ENCODE assay signal across 11 mouse cellular contexts in the genomic region with DNA sequence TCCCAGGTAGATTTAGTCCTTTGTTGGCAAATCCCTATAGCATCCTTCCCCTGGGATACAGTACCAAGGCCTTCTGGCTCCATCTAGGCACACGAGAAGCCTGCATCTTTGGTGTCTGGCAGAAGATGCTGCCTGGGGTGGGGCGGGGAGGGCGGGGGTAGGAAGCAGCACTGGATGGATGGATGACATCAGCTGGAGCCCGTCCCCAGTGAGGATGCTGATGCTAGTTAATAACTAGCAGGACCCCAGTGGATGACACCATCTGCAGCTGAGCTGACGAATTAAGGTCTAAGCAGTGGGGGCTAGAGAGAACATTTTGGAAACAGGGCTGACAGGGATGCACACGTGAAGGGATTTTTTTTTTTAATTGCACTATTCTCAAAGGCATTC.
A peak's percentile ranks its signal among the peaks of the same experiment; 100 is the strongest.
DNase-seq lines count a peak whose midpoint lies in the region; ATAC-seq lines count a peak whose summit lies in the region.
"Had no signal": no experiment of that assay in that cellular context is flagged by ENCODE, and none has a peak within 500 bp of the region (broad histone marks: within the 10 kb centered on the region; RNA-seq: fewer than 3 reads in every experiment).

No protein-coding gene starts in this region.

- peaks cover 70% of the 10 kb centered on the region for H3K4me1 ChIP-seq in heart, embryonic 15.5 days (replicated peaks)
- H3K4me1 ChIP-seq in forebrain, embryonic 14.5 days (ENCODE audit: control insufficient read depth, insufficient read depth, low read length), result peaks cover 54% of the 10 kb centered on the region
- peaks cover 18% of the 10 kb centered on the region for H3K4me1 ChIP-seq in midbrain, embryonic 14.5 days (ENCODE audit: control insufficient read depth, insufficient read depth, low read length)

- no peaks in the 10 kb centered on the region for H3K36me3 ChIP-seq in heart, embryonic 15.5 days
- H3K36me3 ChIP-seq in forebrain, embryonic 14.5 days (ENCODE audit: control insufficient read depth, insufficient read depth, low read length), result no peaks in the 10 kb centered on the region
- no peaks in the 10 kb centered on the region for H3K36me3 ChIP-seq in midbrain, embryonic 14.5 days (ENCODE audit: control insufficient read depth, insufficient read depth, low read length)
- H3K36me3 ChIP-seq: embryonic facial prominence, embryonic 12.5 days; limb, embryonic 13.5 days had no signal

- H3K9me3 ChIP-seq in heart, embryonic 15.5 days (replicated peaks), result no peaks in the 10 kb centered on the region
- H3K9me3 ChIP-seq in forebrain, embryonic 14.5 days (replicated peaks; ENCODE audit: control insufficient read depth, low read length), result no peaks in the 10 kb centered on the region
- H3K9me3 ChIP-seq in midbrain, embryonic 14.5 days (ENCODE audit: control insufficient read depth, low read length), result no peaks in the 10 kb centered on the region
- H3K9me3 ChIP-seq: embryonic facial prominence, embryonic 12.5 days; limb, embryonic 13.5 days had no signal

- DNase-seq in heart, postnatal 10 days, result no peak
- peak; percentile 85 for DNase-seq in MN1 (ENCODE audit: low spot score)
- peak; percentile 76 for DNase-seq in forebrain, embryonic 14.5 days (ENCODE audit: low spot score)
- DNase-seq in midbrain, embryonic 14.5 days, result peak; percentile 62
- no peak for DNase-seq in gastrocnemius, postnatal 4 days (ENCODE audit: low spot score in 2 of 2)
- no peak for DNase-seq in embryo, embryonic 10.5 days (ENCODE audit: low spot score)

- WGBS in heart, embryonic 15.5 days, result 64% methylated on average over 6 of the region's 6 CpGs
- 36% methylated on average over 6 of the region's 6 CpGs for WGBS in forebrain, embryonic 14.5 days
- 35% methylated on average over 6 of the region's 6 CpGs for WGBS in midbrain, embryonic 14.5 days

- H3K4me2 ChIP-seq in heart, embryonic 15.5 days, result no peak overlapping the region
- H3K4me2 ChIP-seq in forebrain, embryonic 14.5 days (ENCODE audit: low read length), result peak overlapping the region; percentile 9; the same call in 1 of the 2 replicates
- H3K4me2 ChIP-seq in midbrain, embryonic 14.5 days (ENCODE audit: low read length), result no peak overlapping the region
- H3K4me2 ChIP-seq: embryonic facial prominence, embryonic 12.5 days; limb, embryonic 13.5 days had no signal

- intact Hi-C loops in heart, postnatal 10 days (cut with DNase I), result no loop called here

- no peak overlapping the region for H3K4me3 ChIP-seq in heart, embryonic 15.5 days
- H3K4me3 ChIP-seq in forebrain, embryonic 14.5 days (ENCODE audit: low read depth, low read length), result no peak overlapping the region
- no peak overlapping the region for H3K4me3 ChIP-seq in midbrain, embryonic 14.5 days (replicated peaks; ENCODE audit: low read depth, low read length)
- H3K4me3 ChIP-seq: embryonic facial prominence, embryonic 12.5 days; limb, embryonic 13.5 days had no signal

- peak overlapping the region; percentile 95 for H3K27ac ChIP-seq in heart, embryonic 15.5 days
- peak overlapping the region; percentile 92 for H3K27ac ChIP-seq in forebrain, embryonic 14.5 days (ENCODE audit: low read depth, low read length)
- H3K27ac ChIP-seq in midbrain, embryonic 14.5 days (replicated peaks; ENCODE audit: low read depth, low read length), result peak overlapping the region; percentile 69
- H3K27ac ChIP-seq: embryonic facial prominence, embryonic 12.5 days; limb, embryonic 13.5 days had no signal

- H3K27me3 ChIP-seq in heart, embryonic 15.5 days, result no peaks in the 10 kb centered on the region
- no peaks in the 10 kb centered on the region for H3K27me3 ChIP-seq in forebrain, embryonic 14.5 days (replicated peaks; ENCODE audit: control insufficient read depth, insufficient read depth, low read length)
- H3K27me3 ChIP-seq in midbrain, embryonic 14.5 days (ENCODE audit: control insufficient read depth, insufficient read depth, low read length), result no peaks in the 10 kb centered on the region
- H3K27me3 ChIP-seq: embryonic facial prominence, embryonic 12.5 days; limb, embryonic 13.5 days had no signal

- H3K9ac ChIP-seq in heart, embryonic 15.5 days, result no peak overlapping the region
- H3K9ac ChIP-seq in forebrain, embryonic 14.5 days (ENCODE audit: low read length), result peak overlapping the region; percentile 37; the same call in 1 of the 2 replicates
- no peak overlapping the region for H3K9ac ChIP-seq in midbrain, embryonic 14.5 days (replicated peaks; ENCODE audit: low read length)
- H3K9ac ChIP-seq: embryonic facial prominence, embryonic 12.5 days; limb, embryonic 13.5 days had no signal

- no peak for ATAC-seq in heart, embryonic 15.5 days (replicated peaks; ENCODE audit: insufficient number of reproducible peaks, insufficient read depth, low FRiP score, low read depth)
- ATAC-seq in forebrain, embryonic 14.5 days, result peak; percentile 11; the same call in 1 of the 2 replicates
- 0 out of 2 replicates have a peak, but pooled peaks have one; percentile 40 for ATAC-seq in midbrain, embryonic 14.5 days (ENCODE audit: low FRiP score, low TSS enrichment)
- ATAC-seq: intestine, postnatal 0 days; lung, postnatal 0 days had no signal

Comparison
In these comparisons a context has a peak if more than half of its experiments do, and no peak if none do; other contexts are left out.
1. DNase-seq: peak in MN1 (single experiment), forebrain, embryonic 14.5 days (single experiment) and midbrain, embryonic 14.5 days (single experiment); none in heart, postnatal 10 days (0 of 2), gastrocnemius, postnatal 4 days (0 of 2) and embryo, embryonic 10.5 days (single experiment).
2. Peak in every context shown above with its lines, with median percentiles within 50 percentile points of each other: H3K27ac ChIP-seq.